Mouse (Mus musculus) embryonic facial prominence, embryonic 13.5 days (tissue): ENCODE data around the gene Angptl4. TPM values are rescaled to one million over a fixed set of nuclear protein-coding genes. Genes with fewer than 3 reads are reported as not detected.

Experiments
- ATAC-seq: fragments of 200-750 bp; cut with Nextera tagmentation; 2 replicates; pipeline ENCODE4 v1.8.0; 2017; ENCODE audit warnings: low read depth; ENCODE audit not compliant: insufficient number of reproducible peaks, insufficient read depth, low FRiP score, low TSS enrichment
- H3K27ac ChIP-seq: fragments of 300-500 bp; sonication (generic); 2 replicates; pipeline ENCODE4 v1.5.1; 2015; ENCODE audit warnings: moderate library complexity, mild to moderate bottlenecking, inconsistent platforms
- H3K27me3 ChIP-seq: fragments of 300-500 bp; sonication (generic); 2 replicates; pipeline ENCODE4 v1.6.1; 2015; ENCODE audit warnings: mild to moderate bottlenecking, inconsistent platforms
- H3K36me3 ChIP-seq: fragments of 300-500 bp; sonication (generic); 2 replicates; pipeline ENCODE4 v1.6.1; 2015; ENCODE audit warnings: mild to moderate bottlenecking, inconsistent platforms
- H3K4me1 ChIP-seq: fragments of 300-500 bp; sonication (generic); 2 replicates; pipeline ENCODE4 v1.6.1; 2015; ENCODE audit warnings: inconsistent platforms
- H3K4me2 ChIP-seq: fragments of 300-500 bp; sonication (generic); 2 replicates; pipeline ENCODE4 v1.6.1; 2015; ENCODE audit warnings: moderate library complexity, mild to moderate bottlenecking, inconsistent platforms
- H3K4me3 ChIP-seq: fragments of 300-500 bp; sonication (generic); 2 replicates; pipeline ENCODE4 v1.5.1; 2015; ENCODE audit warnings: mild to moderate bottlenecking, inconsistent platforms
- H3K9ac ChIP-seq: fragments of 300-500 bp; sonication (generic); 2 replicates; pipeline ENCODE4 v1.6.1; 2015; ENCODE audit warnings: mild to moderate bottlenecking, inconsistent platforms
- H3K9me3 ChIP-seq: fragments of 300-500 bp; sonication (generic); 2 replicates; pipeline ENCODE4 v1.6.1; 2016; ENCODE audit warnings: inconsistent platforms
- WGBS: fragments of 180-500 bp; shearing (Covaris S2); methylation state at CpG from one replicate; pipeline ENCODE4 v1.1.7; 2015; ENCODE audit warnings: mixed read lengths; 5-methylcytosine and 5-hydroxymethylcytosine counted together
- polyA plus RNA-seq: library from polyadenylated mRNA; unstranded; fragments of >200 nt; fragmentation: Nextera tagmentation; extraction: Ambion mirVana; gene quantifications from 2 replicates; pipeline ENCODE4 v1.2.1, GENCODE M21; 2015

Gene Angptl4
- polyA plus RNA-seq, 1 experiment from 2014 or later: 60.7 TPM

DNA sequence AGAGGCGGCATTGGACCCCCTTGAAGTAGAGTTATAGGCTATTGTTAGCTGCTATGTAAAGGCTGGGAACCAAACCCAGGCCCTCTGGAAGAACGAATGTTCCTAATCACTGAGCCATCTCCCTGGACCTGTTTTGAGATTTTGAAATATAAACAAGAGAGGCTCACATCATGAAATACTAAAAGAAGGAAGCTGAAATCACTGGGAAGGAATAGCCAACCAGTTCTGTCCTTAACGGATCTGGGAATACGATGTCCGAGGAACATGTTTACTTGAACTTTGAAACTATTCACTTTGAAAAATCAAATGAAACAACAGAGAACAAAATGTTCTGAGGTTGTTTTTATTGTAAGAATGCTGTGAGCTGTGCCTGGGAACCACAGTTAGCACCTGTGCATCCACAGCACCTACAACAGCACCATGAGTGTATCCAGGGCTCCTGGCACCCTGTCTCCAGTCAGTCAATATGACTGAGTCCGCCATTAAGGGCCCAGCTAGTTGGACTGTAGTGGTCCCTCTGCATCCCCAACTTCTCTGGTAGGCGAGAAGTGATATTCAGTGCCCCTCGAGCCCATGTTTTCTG lies 7.0 kb downstream of the Angptl4 start:
- Histone ChIP-seq H3K9ac (no peak overlapping the region), H3K27me3 (no peaks in the 10 kb centered on the region), H3K9me3 (no peaks in the 10 kb centered on the region), H3K27ac (no peak overlapping the region), H3K36me3 (peaks cover 47% of the 10 kb centered on the region), H3K4me2 (no peak overlapping the region), H3K4me1 (peaks cover 21% of the 10 kb centered on the region), H3K4me3 (no peak overlapping the region)
- 87% methylated on average over 8 of the region's 8 CpGs for WGBS
- ATAC-seq: no peak

GRCm38 (mm10) chr17:33773871-33774572 lies 7.6 kb downstream of the Angptl4 start:
- no peaks in the 10 kb centered on the region for H3K27me3 ChIP-seq
- no peak overlapping the region for H3K27ac ChIP-seq
- H3K9me3 ChIP-seq: no peaks in the 10 kb centered on the region
- H3K9ac ChIP-seq: no peak overlapping the region
- 92% methylated on average over 6 of the region's 6 CpGs for WGBS
- no peak for ATAC-seq
- peaks cover 16% of the 10 kb centered on the region for H3K4me1 ChIP-seq
- H3K4me3 ChIP-seq: no peak overlapping the region
- peaks cover 47% of the 10 kb centered on the region for H3K36me3 ChIP-seq
- no peak overlapping the region for H3K4me2 ChIP-seq

DNA sequence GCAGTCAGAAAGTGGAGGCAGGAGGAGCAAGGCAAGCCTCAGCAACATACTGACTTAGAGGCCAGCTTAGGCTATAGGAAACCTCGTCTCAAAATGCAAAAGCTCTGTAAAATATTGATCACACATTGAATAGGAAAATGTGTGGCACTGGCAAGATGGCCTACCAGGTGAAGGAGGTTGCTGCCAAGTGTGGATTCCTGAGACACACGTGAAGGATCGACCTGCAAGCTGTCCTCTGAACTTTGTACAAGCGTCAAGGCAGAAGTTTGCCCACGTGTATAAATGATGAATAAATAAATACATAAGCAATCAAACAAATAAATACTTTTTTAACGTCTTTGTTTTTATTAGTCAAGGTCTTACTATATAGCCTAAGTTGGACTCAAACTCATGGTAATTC lies 8.2 kb downstream of the Angptl4 start:
- Histone ChIP-seq H3K27ac (no peak overlapping the region), H3K27me3 (no peaks in the 10 kb centered on the region), H3K4me2 (no peak overlapping the region), H3K9me3 (no peaks in the 10 kb centered on the region), H3K4me1 (peaks cover 10% of the 10 kb centered on the region), H3K9ac (no peak overlapping the region), H3K4me3 (no peak overlapping the region), H3K36me3 (peaks cover 44% of the 10 kb centered on the region)
- ATAC-seq: no peak
- WGBS: 82% methylated on average over 6 of the region's 6 CpGs

GRCm38 (mm10) chr17:33771617-33772016 lies 10.0 kb downstream of the Angptl4 start:
- ATAC-seq: no peak
- 93% methylated on average over 4 of the region's 4 CpGs for WGBS
- Histone ChIP-seq H3K36me3 (peaks cover 26% of the 10 kb centered on the region), H3K9ac (no peak overlapping the region), H3K4me3 (no peak overlapping the region), H3K27ac (no peak overlapping the region), H3K4me1 (no peaks in the 10 kb centered on the region), H3K27me3 (no peaks in the 10 kb centered on the region), H3K4me2 (no peak overlapping the region), H3K9me3 (no peaks in the 10 kb centered on the region)

DNA sequence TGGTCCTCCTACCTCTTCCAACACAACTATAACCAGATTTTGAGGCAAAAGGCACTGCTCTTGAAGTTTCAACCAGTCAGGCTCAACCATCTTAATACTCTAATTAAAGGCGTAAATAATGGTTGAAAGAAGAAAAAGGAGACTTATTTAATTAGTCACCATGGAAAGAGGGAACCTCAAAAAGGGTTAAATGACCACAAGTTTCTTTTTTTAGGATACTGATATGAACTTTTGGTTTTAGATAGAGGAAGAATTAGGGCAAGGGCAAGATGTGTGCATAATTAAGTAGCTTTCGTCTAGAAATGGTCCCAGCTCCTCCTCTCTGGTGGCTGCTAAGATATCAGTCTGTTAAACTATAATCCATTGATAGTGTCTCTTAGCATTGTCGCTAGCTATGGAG lies 15.2 kb downstream of the Angptl4 start:
- Histone ChIP-seq H3K27ac (no peak overlapping the region), H3K9me3 (no peaks in the 10 kb centered on the region), H3K4me1 (no peaks in the 10 kb centered on the region), H3K27me3 (no peaks in the 10 kb centered on the region), H3K9ac (no peak overlapping the region), H3K4me3 (no peak overlapping the region), H3K36me3 (no peaks in the 10 kb centered on the region), H3K4me2 (no peak overlapping the region)
- ATAC-seq: no peak
- WGBS: 74% methylated on average over 3 of the region's 3 CpGs

GRCm38 (mm10) chr17:33760255-33761165 lies 21.1 kb downstream of the Angptl4 start, which contains the start of gene Rab11b:
Gene Rab11b, minus strand, starts transcription at chr17:33760530.
- 0 out of 2 replicates have a peak, but pooled peaks cover 11% of the 10 kb centered on the region for H3K36me3 ChIP-seq
- H3K9me3 ChIP-seq: no peaks in the 10 kb centered on the region
- peak; percentile 100 for ATAC-seq
- 3% methylated on average over 35 of the region's 35 CpGs for WGBS
- H3K27ac ChIP-seq: peak within 1 kb of the TSS; percentile 99
- H3K4me1 ChIP-seq: peaks cover 40% of the 10 kb centered on the region
- H3K4me2 ChIP-seq: peak within 1 kb of the TSS; percentile 80
- H3K27me3 ChIP-seq: no peaks in the 10 kb centered on the region
- H3K9ac ChIP-seq: peak within 1 kb of the TSS; percentile 97
- peak within 1 kb of the TSS; percentile 74 for H3K4me3 ChIP-seq

GRCm38 (mm10) chr17:33759767-33760254 lies 21.8 kb downstream of the Angptl4 start:
- WGBS: under 1% methylated on average over 38 of the region's 38 CpGs
- peak; percentile 85 for ATAC-seq
- peak overlapping the region; percentile 97 for H3K9ac ChIP-seq
- peak overlapping the region; percentile 74 for H3K4me3 ChIP-seq
- peak overlapping the region; percentile 99 for H3K27ac ChIP-seq
- 0 out of 2 replicates have a peak, but pooled peaks cover 11% of the 10 kb centered on the region for H3K36me3 ChIP-seq
- H3K4me2 ChIP-seq: peak overlapping the region; percentile 80
- peaks cover 45% of the 10 kb centered on the region for H3K4me1 ChIP-seq
- H3K27me3 ChIP-seq: no peaks in the 10 kb centered on the region
- no peaks in the 10 kb centered on the region for H3K9me3 ChIP-seq

DNA sequence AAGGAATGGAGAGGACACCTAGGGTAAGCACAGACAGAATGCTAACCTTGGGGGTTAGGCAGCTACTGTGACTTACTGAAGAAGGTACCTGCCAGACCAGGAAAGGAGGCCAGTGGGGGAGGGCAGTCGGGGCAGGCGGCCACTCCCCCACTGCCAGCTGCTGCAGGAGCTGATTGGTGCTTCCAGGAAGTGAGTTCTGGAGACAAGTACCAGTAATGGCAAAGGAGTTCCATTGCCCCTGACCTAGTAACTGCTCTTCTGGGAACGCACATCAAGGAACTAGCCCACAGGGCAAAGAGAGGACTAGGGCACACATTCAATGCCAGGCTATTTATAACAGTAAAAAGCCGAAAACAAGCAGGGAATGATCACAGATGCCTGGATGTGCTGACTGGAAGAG lies 24.4 kb downstream of the Angptl4 start:
- no peak overlapping the region for H3K27ac ChIP-seq
- H3K4me1 ChIP-seq: peaks cover 62% of the 10 kb centered on the region
- no peak for ATAC-seq
- H3K9me3 ChIP-seq: no peaks in the 10 kb centered on the region
- H3K36me3 ChIP-seq: 0 out of 2 replicates have a peak, but pooled peaks cover 11% of the 10 kb centered on the region
- no peaks in the 10 kb centered on the region for H3K27me3 ChIP-seq
- H3K9ac ChIP-seq: no peak overlapping the region
- 53% methylated on average over 4 of the region's 4 CpGs for WGBS
- H3K4me2 ChIP-seq: peak overlapping the region; percentile 80; the same call in 1 of the 2 replicates
- H3K4me3 ChIP-seq: no peak overlapping the region

DNA sequence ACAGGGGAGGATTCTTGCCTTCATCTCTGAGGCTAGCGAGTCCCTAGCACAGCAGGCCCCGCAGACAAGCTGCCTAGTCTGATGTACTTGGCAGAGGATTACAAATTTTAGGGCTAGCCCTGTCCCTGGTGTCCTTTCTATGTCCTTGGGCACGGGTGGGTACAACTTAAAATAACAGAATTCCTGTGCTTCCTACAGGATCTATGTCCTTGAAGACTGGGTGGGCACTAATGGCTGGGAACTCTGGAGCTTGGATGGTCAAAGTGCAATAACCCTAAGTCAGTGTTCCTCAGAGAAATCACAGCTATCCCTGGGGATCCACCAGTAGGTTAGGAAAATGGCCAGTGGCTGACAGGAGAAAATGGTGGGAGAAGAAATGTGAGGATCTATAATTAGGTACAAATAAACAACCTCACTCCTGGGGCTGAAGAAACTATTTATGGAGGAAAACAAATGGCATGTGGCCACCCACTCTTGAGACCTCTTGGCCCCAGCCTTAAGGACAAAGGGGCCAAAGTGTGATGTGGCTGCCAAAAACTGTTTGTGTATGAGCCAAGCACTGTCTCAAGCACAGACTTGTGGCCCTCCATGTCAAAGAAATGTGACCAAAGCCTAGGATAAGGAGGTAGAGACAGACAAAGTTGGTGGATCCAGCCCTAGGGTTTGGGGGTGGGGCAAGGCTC lies 25.4 kb downstream of the Angptl4 start:
- Histone ChIP-seq H3K4me3 (no peak overlapping the region), H3K4me2 (no peak overlapping the region), H3K27ac (no peak overlapping the region), H3K9ac (peak overlapping the region; percentile 33; the same call in 1 of the 2 replicates), H3K36me3 (peaks cover 12% of the 10 kb centered on the region; the same call in 1 of the 2 replicates), H3K27me3 (no peaks in the 10 kb centered on the region), H3K9me3 (no peaks in the 10 kb centered on the region), H3K4me1 (peaks cover 62% of the 10 kb centered on the region)
- ATAC-seq: no peak
- WGBS: 81% methylated on average over 3 of the region's 3 CpGs

DNA sequence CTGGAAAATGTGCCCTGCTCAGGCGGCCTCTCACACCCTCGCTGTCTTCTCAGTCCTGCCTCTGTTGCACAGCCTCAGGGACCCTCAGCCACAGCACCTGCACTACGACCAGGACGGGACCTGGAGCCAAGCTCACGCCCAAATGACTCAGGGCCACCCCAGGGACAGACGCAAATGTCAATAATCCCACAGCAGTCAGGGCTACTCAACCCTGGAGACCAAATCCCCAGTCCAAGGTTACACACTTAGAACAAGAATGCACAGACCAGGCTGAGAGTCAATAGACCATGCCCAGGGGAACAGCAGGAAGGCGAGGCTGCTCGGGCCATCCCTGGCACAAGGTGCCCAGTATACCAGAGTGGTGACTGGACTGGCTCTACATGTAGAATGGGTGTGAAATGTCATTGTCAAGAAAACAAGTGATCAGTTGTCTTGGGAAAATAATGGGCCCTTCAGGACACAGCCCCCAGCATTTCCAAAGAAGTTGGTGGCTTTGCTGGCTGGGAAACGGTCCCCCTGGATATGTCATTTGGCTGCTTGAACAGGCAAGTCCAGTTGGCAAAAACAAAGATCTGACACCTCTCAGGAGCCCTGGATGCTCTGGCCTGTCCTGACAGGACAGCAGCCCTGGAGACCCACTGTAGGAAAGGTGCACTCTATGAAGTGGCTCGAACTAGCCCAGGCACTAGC lies 26.1 kb downstream of the Angptl4 start:
- Histone ChIP-seq H3K9me3 (no peaks in the 10 kb centered on the region), H3K36me3 (peaks cover 19% of the 10 kb centered on the region), H3K4me1 (peaks cover 62% of the 10 kb centered on the region), H3K4me2 (no peak overlapping the region), H3K9ac (peak overlapping the region; percentile 33; the same call in 1 of the 2 replicates), H3K27me3 (no peaks in the 10 kb centered on the region), H3K27ac (no peak overlapping the region), H3K4me3 (no peak overlapping the region)
- no peak for ATAC-seq
- 89% methylated on average over 10 of the region's 10 CpGs for WGBS
